Mouse (Mus musculus): Measurements from ENCODE around the gene Slc45a3.
A peak's percentile ranks its signal among the peaks of the same experiment; 100 is the strongest.

Slc45a3 gene

GRCm38 (mm10) chr1:131993169-131994040 is 30.6 kb downstream of the Slc45a3 start:
- no peak for DNase-seq (ENCODE audit: extremely low read depth, low read depth, low spot score)

- DNase-seq (ENCODE audit: extremely low read depth, low read depth, low spot score), result no peak
Measured at GRCm38 (mm10) chr1:131995062-131995461, 32.3 kb downstream of the Slc45a3 start.

- no peak for DNase-seq (ENCODE audit: extremely low read depth, low read depth, low spot score)
Measured at GRCm38 (mm10) chr1:132000506-132000905, 37.7 kb downstream of the Slc45a3 start.

GRCm38 (mm10) chr1:132001880-132002330 is 39.1 kb downstream of the Slc45a3 start:
- peak; percentile 61 for DNase-seq (ENCODE audit: extremely low read depth, low read depth, low spot score)

- no peak for DNase-seq (ENCODE audit: extremely low read depth, low read depth, low spot score)
Measured at GRCm38 (mm10) chr1:132003111-132003510, 40.3 kb downstream of the Slc45a3 start.

GRCm38 (mm10) chr1:132003817-132004216 is 41.0 kb downstream of the Slc45a3 start:
- DNase-seq (ENCODE audit: extremely low read depth, low read depth, low spot score), result no peak

- DNase-seq (ENCODE audit: extremely low read depth, low read depth, low spot score), result no peak
Measured at GRCm38 (mm10) chr1:132004574-132005180, 41.9 kb downstream of the Slc45a3 start.

GRCm38 (mm10) chr1:132005466-132005865 is 42.7 kb downstream of the Slc45a3 start:
- DNase-seq (ENCODE audit: extremely low read depth, low read depth, low spot score), result no peak

GRCm38 (mm10) chr1:132006046-132006445 is 43.3 kb downstream of the Slc45a3 start:
- no peak for DNase-seq (ENCODE audit: extremely low read depth, low read depth, low spot score)

GRCm38 (mm10) chr1:132006721-132007120 is 44.0 kb downstream of the Slc45a3 start:
- no peak for DNase-seq (ENCODE audit: extremely low read depth, low read depth, low spot score)

- DNase-seq (ENCODE audit: extremely low read depth, low read depth, low spot score), result no peak
Measured at GRCm38 (mm10) chr1:132007282-132007815, 44.6 kb downstream of the Slc45a3 start, which contains the start of gene Elk4. Gene Elk4, plus strand, starts transcription at chr1:132007607.

- DNase-seq (ENCODE audit: extremely low read depth, low read depth, low spot score), result no peak
Measured at GRCm38 (mm10) chr1:132007828-132008827, 45.4 kb downstream of the Slc45a3 start.

GRCm38 (mm10) chr1:132008881-132009644 is 46.3 kb downstream of the Slc45a3 start:
- DNase-seq (ENCODE audit: extremely low read depth, low read depth, low spot score), result no peak

GRCm38 (mm10) chr1:132010632-132011501 is 48.1 kb downstream of the Slc45a3 start:
- peak; percentile 92 for DNase-seq (ENCODE audit: extremely low read depth, low read depth, low spot score)

- DNase-seq (ENCODE audit: extremely low read depth, low read depth, low spot score), result no peak
Measured at GRCm38 (mm10) chr1:132011785-132012184, 49.0 kb downstream of the Slc45a3 start.

GRCm38 (mm10) chr1:132012861-132013260 is 50.1 kb downstream of the Slc45a3 start:
- DNase-seq (ENCODE audit: extremely low read depth, low read depth, low spot score), result no peak

- no peak for DNase-seq (ENCODE audit: extremely low read depth, low read depth, low spot score)
Measured at GRCm38 (mm10) chr1:132014800-132015199, 52.0 kb downstream of the Slc45a3 start.

GRCm38 (mm10) chr1:132016691-132017090 is 53.9 kb downstream of the Slc45a3 start:
- DNase-seq (ENCODE audit: extremely low read depth, low read depth, low spot score), result no peak

GRCm38 (mm10) chr1:132019876-132020275 is 57.1 kb downstream of the Slc45a3 start:
- no peak for DNase-seq (ENCODE audit: extremely low read depth, low read depth, low spot score)
